Mouse (Mus musculus) heart, adult 2 months (tissue): Measurements from ENCODE around the gene Cxcl9. TPM values are rescaled to one million over a fixed set of nuclear protein-coding genes. Genes with fewer than 3 reads are reported as not detected.

ENCODE experiments used
- DNase-seq, 2 experiments: peaks; one replicate each; pipeline ENCODE4 v3.0.0; 2021
- H3K27ac ChIP-seq: fragments of 200-600 bp; 2 replicates; pipeline ENCODE4 v1.8.1; 2022
- H3K27me3 ChIP-seq: fragments of 200-500 bp; 2 replicates; pipeline ENCODE4 v1.6.1; 2012; ENCODE audit warnings: mild to moderate bottlenecking, low read length, inconsistent platforms, mixed read lengths; ENCODE audit not compliant: control insufficient read depth, insufficient read depth
- H3K36me3 ChIP-seq: fragments of 200-500 bp; 2 replicates; pipeline ENCODE4 v1.6.1; 2012; ENCODE audit warnings: low read length, inconsistent platforms; ENCODE audit not compliant: control insufficient read depth, insufficient read depth
- H3K4me1 ChIP-seq: fragments of 200-500 bp; 2 replicates; pipeline ENCODE4 v1.6.1; 2011; ENCODE audit warnings: low read length; ENCODE audit not compliant: control insufficient read depth, insufficient read depth
- H3K4me3 ChIP-seq: fragments of 200-600 bp; 2 replicates; pipeline ENCODE4 v1.8.1; 2022
- H3K79me2 ChIP-seq: fragments of 200-500 bp; replicated peaks from 2 replicates; pipeline ENCODE4 v1.6.1; 2012; ENCODE audit warnings: mild to moderate bottlenecking, inconsistent platforms, low read length, moderate library complexity, mixed read lengths; ENCODE audit not compliant: control insufficient read depth, insufficient read depth
- H3K9ac ChIP-seq: fragments of 200-500 bp; 2 replicates; pipeline ENCODE4 v1.6.1; 2012; ENCODE audit warnings: low read depth, mild to moderate bottlenecking, control low read depth, inconsistent platforms, low read length, mixed read lengths
- CTCF ChIP-seq: fragments of 200-600 bp; IDR thresholded peaks from 2 replicates; pipeline ENCODE4 v1.8.1; 2022; ENCODE audit warnings: antibody characterized with exemption, mild to moderate bottlenecking, moderate library complexity
- EP300 ChIP-seq: fragments of 200-500 bp; IDR thresholded peaks from 2 replicates; pipeline ENCODE4 v1.6.1; 2011; ENCODE audit warnings: low read depth, low read length, control low read depth; ENCODE audit not compliant: insufficient read depth
- POLR2A ChIP-seq: fragments of 200-500 bp; IDR thresholded peaks from 2 replicates; pipeline ENCODE4 v1.6.1; 2011; ENCODE audit warnings: mild to moderate bottlenecking, low read depth, low read length, control low read depth; ENCODE audit not compliant: insufficient read depth
- WGBS: fragments of 180-500 bp; shearing (Covaris S2); methylation state at CpG from one replicate; pipeline ENCODE4 v1.1.7; 2018; 5-methylcytosine and 5-hydroxymethylcytosine counted together
- intact Hi-C: fragments of 180-260 bp; cut with DNase I; formaldehyde crosslinking; loops from one replicate; pipeline ENCODE4 v1.15.1; 2025
- polyA plus RNA-seq: library from polyadenylated mRNA; depleted of rRNA; stranded (reverse); fragments of >200 nt; gene quantifications from 2 replicates; pipeline ENCODE4 v1.2.3, GENCODE M21; 2012; rRNA removed
- total RNA-seq, 2 experiments: library from RNA; stranded (reverse); gene quantifications; 2 replicates each; pipeline ENCODE4 v1.2.3; 2021

The Cxcl9 gene
- total and polyA plus RNA-seq, 3 experiments = 2.8 to 21.0 (median 3.0) TPM

- intact Hi-C loops = no loop called here
- H3K27ac ChIP-seq = no peak overlapping the region
- no peak overlapping the region for H3K9ac ChIP-seq
- TF ChIP-seq EP300 = no peak
- no peak for TF ChIP-seq CTCF
- no peaks in the 10 kb centered on the region for H3K79me2 ChIP-seq
- 80% methylated on average over 6 of the region's 6 CpGs for WGBS
- H3K4me3 ChIP-seq = no peak overlapping the region
- H3K27me3 ChIP-seq = no peaks in the 10 kb centered on the region
- no peak for DNase-seq
- H3K4me1 ChIP-seq = peaks cover 4% of the 10 kb centered on the region
- peaks cover 2% of the 10 kb centered on the region for H3K36me3 ChIP-seq
Observed at GRCm38 (mm10) chr5:92287840-92288239, 40.0 kb downstream of the Cxcl9 start.

- H3K4me3 ChIP-seq = no peak overlapping the region
- H3K27ac ChIP-seq = no peak overlapping the region
- no peaks in the 10 kb centered on the region for H3K27me3 ChIP-seq
- DNase-seq = no peak
- peaks cover 2% of the 10 kb centered on the region for H3K36me3 ChIP-seq
- no peaks in the 10 kb centered on the region for H3K79me2 ChIP-seq
- WGBS = 39% methylated on average over 3 of the region's 3 CpGs
- no peak overlapping the region for H3K9ac ChIP-seq
- intact Hi-C loops = no loop called here
- TF ChIP-seq POLR2A (no peak), EP300 (no peak), CTCF (no peak)
- peaks cover 5% of the 10 kb centered on the region for H3K4me1 ChIP-seq
Observed at GRCm38 (mm10) chr5:92283107-92283506, 44.8 kb downstream of the Cxcl9 start.

GRCm38 (mm10) chr5:92282571-92282970, 45.3 kb downstream of the Cxcl9 start:
- H3K27me3 ChIP-seq = no peaks in the 10 kb centered on the region
- 49% methylated on average over 4 of the region's 4 CpGs for WGBS
- H3K9ac ChIP-seq = no peak overlapping the region
- no peaks in the 10 kb centered on the region for H3K79me2 ChIP-seq
- TF ChIP-seq POLR2A = no peak
- no peak for TF ChIP-seq EP300
- TF ChIP-seq CTCF = no peak
- DNase-seq = peak; percentile 47 to 56
- no peak overlapping the region for H3K27ac ChIP-seq
- intact Hi-C loops = no loop called here
- H3K4me3 ChIP-seq = no peak overlapping the region
- peaks cover 5% of the 10 kb centered on the region for H3K4me1 ChIP-seq
- peaks cover 2% of the 10 kb centered on the region for H3K36me3 ChIP-seq

- Histone ChIP-seq H3K36me3 (peaks cover 2% of the 10 kb centered on the region), H3K4me1 (peaks cover 5% of the 10 kb centered on the region), H3K9ac (no peak overlapping the region), H3K27me3 (no peaks in the 10 kb centered on the region), H3K4me3 (no peak overlapping the region), H3K27ac (no peak overlapping the region), H3K79me2 (no peaks in the 10 kb centered on the region)
- intact Hi-C loops = loop anchor here (2.0 kb wide), 1 partner anchor 30 kb away; no protein-coding TSS in a partner anchor
- TF ChIP-seq EP300 (no peak), POLR2A (no peak)
- peak in 1 of 2 experiments; percentile 51 for DNase-seq
- WGBS = 78% methylated on average over 10 of the region's 10 CpGs
Observed at GRCm38 (mm10) chr5:92278942-92279537, 48.8 kb downstream of the Cxcl9 start.

GRCm38 (mm10) chr5:92277437-92278394, 50.2 kb downstream of the Cxcl9 start, which contains the start of gene Naaa:
Gene Naaa, minus strand, starts transcription at chr5:92278170.
- H3K79me2 ChIP-seq = no peaks in the 10 kb centered on the region
- no peaks in the 10 kb centered on the region; the same call in 1 of the 2 replicates for H3K4me1 ChIP-seq
- 3% methylated on average over 54 of the region's 54 CpGs for WGBS

More at GRCm38 (mm10) chr5:92277437-92278394, 50.2 kb downstream of the Cxcl9 start, which contains the start of gene Naaa:
- H3K9ac ChIP-seq = peak within 1 kb of the TSS; percentile 78
- no peaks in the 10 kb centered on the region for H3K27me3 ChIP-seq
- intact Hi-C loops = loop anchor here (2.0 kb wide), 1 partner anchor 31 kb away; no protein-coding TSS in a partner anchor
- peak; percentile 89 to 95 for DNase-seq
- 0 out of 2 replicates have a peak, but pooled peaks have one; percentile 45 for TF ChIP-seq EP300
- TF ChIP-seq CTCF = peak; percentile 72
- TF ChIP-seq POLR2A = peak; percentile 84
- peak within 1 kb of the TSS; percentile 87 for H3K27ac ChIP-seq
- H3K4me3 ChIP-seq = peak within 1 kb of the TSS; percentile 78
- no peaks in the 10 kb centered on the region for H3K36me3 ChIP-seq

Other genes with a start within 250 kb of the Cxcl9 start
- 10 to 100 TPM; 57.0 to 61.2 TPM for gene G3bp2, start 244.4 kb downstream of the Cxcl9 start, total RNA-seq
- 14.6 and 27.5 TPM in 2 replicates for gene G3bp2, start 244.4 kb downstream of the Cxcl9 start, polyA plus RNA-seq
- 10 to 100 TPM; 39.0 to 45.4 TPM for gene Uso1, start 190.1 kb downstream of the Cxcl9 start, total RNA-seq
- 12.3 and 23.8 TPM in 2 replicates for gene Uso1, start 190.1 kb downstream of the Cxcl9 start, polyA plus RNA-seq
- gene U90926, start 112.7 kb downstream of the Cxcl9 start, total RNA-seq = not detected
- gene U90926, start 112.7 kb downstream of the Cxcl9 start, polyA plus RNA-seq = not detected in 2 replicates
- not detected for gene Ppef2, start 71.8 kb downstream of the Cxcl9 start, total RNA-seq
- 0.44 and 0.74 TPM in 2 replicates for gene Ppef2, start 71.8 kb downstream of the Cxcl9 start, polyA plus RNA-seq
- gene Naaa, start 49.9 kb downstream of the Cxcl9 start, total RNA-seq = 10 to 100 TPM; 14.2 to 16.1 TPM
- 16.8 and 20.4 TPM in 2 replicates for gene Naaa, start 49.9 kb downstream of the Cxcl9 start, polyA plus RNA-seq
- 10 to 100 TPM; 10.9 TPM for gene Sdad1, start 17.6 kb downstream of the Cxcl9 start, total RNA-seq
- 6.1 and 7.0 TPM in 2 replicates for gene Sdad1, start 17.6 kb downstream of the Cxcl9 start, polyA plus RNA-seq
- gene Art3, start 3.7 kb upstream of the Cxcl9 start, total RNA-seq = 100 to 1,000 TPM; 622 to 797 TPM
- gene Art3, start 3.7 kb upstream of the Cxcl9 start, polyA plus RNA-seq = 268 and 420 TPM in 2 replicates
- gene Cxcl10, start 20.8 kb upstream of the Cxcl9 start, total RNA-seq = under 1 TPM in 1 of 2 experiments, not detected in 1; 0.34 TPM
- 1.0 and 3.6 TPM in 2 replicates for gene Cxcl10, start 20.8 kb upstream of the Cxcl9 start, polyA plus RNA-seq
- gene Nup54, start 107.1 kb upstream of the Cxcl9 start, total RNA-seq = 10 to 100 TPM; 14.5 to 20.9 TPM
- gene Nup54, start 107.1 kb upstream of the Cxcl9 start, polyA plus RNA-seq = 11.1 and 19.9 TPM in 2 replicates
- gene Scarb2, start 178.8 kb upstream of the Cxcl9 start, total RNA-seq = 10 to 100 TPM; 76.7 to 85.9 TPM
- 38.5 and 74.6 TPM in 2 replicates for gene Scarb2, start 178.8 kb upstream of the Cxcl9 start, polyA plus RNA-seq
- gene Fam47e, start 227.0 kb upstream of the Cxcl9 start, total RNA-seq = not detected
- 0.23 TPM in 1 of 2 replicates, not detected in the other for gene Fam47e, start 227.0 kb upstream of the Cxcl9 start, polyA plus RNA-seq